Mouse (Mus musculus): ENCODE measurements around the gene Galt. TPM values are rescaled to one million over a fixed set of nuclear protein-coding genes. Genes with fewer than 3 reads are reported as not detected.
A peak's percentile ranks its signal among the peaks of the same experiment; 100 is the strongest.

Galt gene
- polyA plus RNA-seq (2012; rRNA removed) = 11.1 and 13.6 TPM in 2 replicates

- Histone ChIP-seq H3K4me3 (ENCODE audit: control insufficient read depth, low read depth, low read length) (peak within 1 kb of the TSS; percentile 88), H3K4me1 (ENCODE audit: control insufficient read depth, insufficient read depth, low read length) (peaks cover 18% of the 10 kb centered on the region), H3K36me3 (ENCODE audit: control insufficient read depth, insufficient read depth, low read length) (no peaks in the 10 kb centered on the region), H3K27me3 (ENCODE audit: control insufficient read depth, insufficient read depth, low read length) (no peaks in the 10 kb centered on the region), H3K27ac (ENCODE audit: control insufficient read depth, insufficient read depth, low read depth, low read length) (peak within 1 kb of the TSS; percentile 84)
- TF ChIP-seq POLR2A (IDR thresholded peaks at IDR 0.05; ENCODE audit: control insufficient read depth, low read depth, low read length) (no peak), CTCF (IDR thresholded peaks at IDR 0.05; ENCODE audit: control insufficient read depth, insufficient read depth, insufficient replicate concordance, low read depth, low read length) (no peak)
Measured at GRCm38 (mm10) chr4:41754797-41755337, at the start of gene Galt. Gene Galt, plus strand, starts transcription at chr4:41755228.

- no peaks in the 10 kb centered on the region; the same call in 1 of the 2 replicates for H3K4me1 ChIP-seq (ENCODE audit: control insufficient read depth, insufficient read depth, low read length)
- no peak overlapping the region for H3K27ac ChIP-seq (ENCODE audit: control insufficient read depth, insufficient read depth, low read depth, low read length)
- no peak overlapping the region for H3K4me3 ChIP-seq (ENCODE audit: control insufficient read depth, low read depth, low read length)
- no peaks in the 10 kb centered on the region for H3K27me3 ChIP-seq (ENCODE audit: control insufficient read depth, insufficient read depth, low read length)
- TF ChIP-seq POLR2A (IDR thresholded peaks at IDR 0.05; ENCODE audit: control insufficient read depth, low read depth, low read length) (no peak), CTCF (IDR thresholded peaks at IDR 0.05; ENCODE audit: control insufficient read depth, insufficient read depth, insufficient replicate concordance, low read depth, low read length) (no peak)
- H3K36me3 ChIP-seq (ENCODE audit: control insufficient read depth, insufficient read depth, low read length) = no peaks in the 10 kb centered on the region
Measured at GRCm38 (mm10) chr4:41705922-41706754, 48.9 kb upstream of the Galt start.

- Histone ChIP-seq H3K27ac (ENCODE audit: control insufficient read depth, insufficient read depth, low read depth, low read length) (no peak overlapping the region), H3K27me3 (ENCODE audit: control insufficient read depth, insufficient read depth, low read length) (no peaks in the 10 kb centered on the region), H3K36me3 (ENCODE audit: control insufficient read depth, insufficient read depth, low read length) (no peaks in the 10 kb centered on the region), H3K4me3 (ENCODE audit: control insufficient read depth, low read depth, low read length) (no peak overlapping the region), H3K4me1 (ENCODE audit: control insufficient read depth, insufficient read depth, low read length) (peaks cover 4% of the 10 kb centered on the region)
- peak; percentile 46; the same call in 1 of the 2 replicates for TF ChIP-seq CTCF (IDR thresholded peaks at IDR 0.05; ENCODE audit: control insufficient read depth, insufficient read depth, insufficient replicate concordance, low read depth, low read length)
- TF ChIP-seq POLR2A (IDR thresholded peaks at IDR 0.05; ENCODE audit: control insufficient read depth, low read depth, low read length) = no peak
Measured at GRCm38 (mm10) chr4:41707011-41707535, 48.0 kb upstream of the Galt start.

GRCm38 (mm10) chr4:41708192-41708745 lies 46.8 kb upstream of the Galt start:
- H3K4me3 ChIP-seq (ENCODE audit: control insufficient read depth, low read depth, low read length) = no peak overlapping the region
- 0 out of 2 replicates have a peak, but pooled peaks cover 2% of the 10 kb centered on the region for H3K36me3 ChIP-seq (ENCODE audit: control insufficient read depth, insufficient read depth, low read length)
- peaks cover 14% of the 10 kb centered on the region for H3K4me1 ChIP-seq (ENCODE audit: control insufficient read depth, insufficient read depth, low read length)
- H3K27me3 ChIP-seq (ENCODE audit: control insufficient read depth, insufficient read depth, low read length) = no peaks in the 10 kb centered on the region
- TF ChIP-seq POLR2A (IDR thresholded peaks at IDR 0.05; ENCODE audit: control insufficient read depth, low read depth, low read length) (no peak), CTCF (IDR thresholded peaks at IDR 0.05; ENCODE audit: control insufficient read depth, insufficient read depth, insufficient replicate concordance, low read depth, low read length) (no peak)
- no peak overlapping the region for H3K27ac ChIP-seq (ENCODE audit: control insufficient read depth, insufficient read depth, low read depth, low read length)

GRCm38 (mm10) chr4:41710229-41710628 lies 44.8 kb upstream of the Galt start:
- H3K4me1 ChIP-seq (ENCODE audit: control insufficient read depth, insufficient read depth, low read length) = peaks cover 25% of the 10 kb centered on the region
- H3K27me3 ChIP-seq (ENCODE audit: control insufficient read depth, insufficient read depth, low read length) = no peaks in the 10 kb centered on the region
- no peak overlapping the region for H3K4me3 ChIP-seq (ENCODE audit: control insufficient read depth, low read depth, low read length)
- TF ChIP-seq POLR2A (IDR thresholded peaks at IDR 0.05; ENCODE audit: control insufficient read depth, low read depth, low read length) (no peak), CTCF (IDR thresholded peaks at IDR 0.05; ENCODE audit: control insufficient read depth, insufficient read depth, insufficient replicate concordance, low read depth, low read length) (no peak)
- no peak overlapping the region for H3K27ac ChIP-seq (ENCODE audit: control insufficient read depth, insufficient read depth, low read depth, low read length)
- H3K36me3 ChIP-seq (ENCODE audit: control insufficient read depth, insufficient read depth, low read length) = 0 out of 2 replicates have a peak, but pooled peaks cover 2% of the 10 kb centered on the region

GRCm38 (mm10) chr4:41711705-41712375 lies 43.2 kb upstream of the Galt start:
- TF ChIP-seq POLR2A (IDR thresholded peaks at IDR 0.05; ENCODE audit: control insufficient read depth, low read depth, low read length) (no peak), CTCF (IDR thresholded peaks at IDR 0.05; ENCODE audit: control insufficient read depth, insufficient read depth, insufficient replicate concordance, low read depth, low read length) (no peak)
- Histone ChIP-seq H3K27ac (ENCODE audit: control insufficient read depth, insufficient read depth, low read depth, low read length) (no peak overlapping the region; the same call in 1 of the 2 replicates), H3K4me1 (ENCODE audit: control insufficient read depth, insufficient read depth, low read length) (peaks cover 25% of the 10 kb centered on the region)

More at GRCm38 (mm10) chr4:41711705-41712375, 43.2 kb upstream of the Galt start:
- Histone ChIP-seq H3K27me3 (ENCODE audit: control insufficient read depth, insufficient read depth, low read length) (no peaks in the 10 kb centered on the region), H3K4me3 (ENCODE audit: control insufficient read depth, low read depth, low read length) (peak overlapping the region; percentile 96), H3K36me3 (ENCODE audit: control insufficient read depth, insufficient read depth, low read length) (0 out of 2 replicates have a peak, but pooled peaks cover 2% of the 10 kb centered on the region)
